Mouse (Mus musculus): ENCODE measurements at regions not wholly inside any gene's neighbourhood (a gene's known extent, or its start where the extent isn't known, plus 50 kb on each side); places are given as distances from the start of the nearest gene placed in this dataset.
"Not testable (repeated sequence)": the region's sequence is repeated elsewhere in the genome, so short reads cannot be mapped to it uniquely, and the experiment has no call there.

DNA sequence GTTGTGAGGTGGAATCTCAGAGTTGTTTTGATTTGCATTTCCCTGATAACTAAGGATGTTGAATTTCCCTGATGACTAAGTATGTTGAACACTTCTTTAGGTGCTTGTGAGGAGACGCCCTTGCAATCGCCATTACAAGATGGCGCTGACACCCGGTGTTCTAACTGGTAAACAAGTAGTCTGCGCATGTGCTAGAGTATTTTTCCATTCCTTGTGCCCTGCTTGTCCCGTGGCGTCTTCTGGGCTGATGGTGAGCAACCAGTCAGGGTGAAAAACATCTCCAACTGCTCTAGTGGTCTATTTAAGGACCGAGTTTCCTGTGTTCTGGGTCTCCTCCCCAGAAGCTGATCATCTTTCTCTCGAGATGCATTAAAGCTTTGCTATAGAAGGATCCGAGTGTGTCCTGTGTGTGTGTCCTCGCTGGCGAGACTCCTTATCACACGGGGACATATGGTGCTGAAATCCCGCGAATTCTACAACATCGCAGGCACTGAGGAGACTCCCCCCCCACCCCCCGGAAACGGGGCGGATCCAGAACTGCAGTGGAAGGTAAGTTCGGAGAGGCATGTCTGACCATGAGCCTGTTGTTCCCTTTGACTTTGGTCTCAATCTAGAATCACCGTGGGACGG is 466.5 kb downstream of the Gm11232 start:
- TF ChIP-seq GATA1, TAL1 (IDR thresholded peaks at IDR 0.05; ENCODE audit: low read length): not testable (repeated sequence)
